Mouse (Mus musculus) midbrain, embryonic 15.5 days (tissue): ENCODE measurements around the gene Kcnh4. TPM values are rescaled to one million over a fixed set of nuclear protein-coding genes. Genes with fewer than 3 reads are reported as not detected.

Source experiments
- ATAC-seq: fragments of 200-750 bp; cut with Nextera tagmentation; replicated peaks from 2 replicates; pipeline ENCODE4 v1.8.0; 2017; ENCODE audit warnings: moderate TSS enrichment
- H3K27ac ChIP-seq: fragments of 300-500 bp; sonication (generic); 2 replicates; pipeline ENCODE4 v1.5.1; 2015; ENCODE audit warnings: mild to moderate bottlenecking, inconsistent platforms
- H3K27me3 ChIP-seq: fragments of 300-500 bp; sonication (generic); replicated peaks from 2 replicates; pipeline ENCODE4 v1.6.1; 2015; ENCODE audit warnings: inconsistent platforms
- H3K36me3 ChIP-seq: fragments of 300-500 bp; sonication (generic); replicated peaks from 2 replicates; pipeline ENCODE4 v1.6.1; 2015; ENCODE audit warnings: inconsistent platforms
- H3K4me1 ChIP-seq: fragments of 300-500 bp; sonication (generic); 2 replicates; pipeline ENCODE4 v1.6.1; 2015; ENCODE audit warnings: inconsistent platforms
- H3K4me2 ChIP-seq: fragments of 300-500 bp; sonication (generic); 2 replicates; pipeline ENCODE4 v1.6.1; 2015; ENCODE audit warnings: inconsistent platforms, mild to moderate bottlenecking, moderate library complexity
- H3K4me3 ChIP-seq: fragments of 300-500 bp; sonication (generic); 2 replicates; pipeline ENCODE4 v1.5.1; 2015; ENCODE audit warnings: mild to moderate bottlenecking, inconsistent platforms
- H3K9ac ChIP-seq: fragments of 300-500 bp; sonication (generic); 2 replicates; pipeline ENCODE4 v1.6.1; 2015; ENCODE audit warnings: mild to moderate bottlenecking, inconsistent platforms
- H3K9me3 ChIP-seq: fragments of 300-500 bp; sonication (generic); 2 replicates; pipeline ENCODE4 v1.6.1; 2016; ENCODE audit warnings: inconsistent platforms
- WGBS: fragments of 180-500 bp; shearing (Covaris S2); methylation state at CpG from one replicate; pipeline ENCODE4 v1.1.7; 2015; ENCODE audit warnings: mixed read lengths; 5-methylcytosine and 5-hydroxymethylcytosine counted together
- polyA plus RNA-seq: library from polyadenylated mRNA; unstranded; fragments of >200 nt; fragmentation: Nextera tagmentation; extraction: Ambion mirVana; gene quantifications from 2 replicates; pipeline ENCODE4 v1.2.1, GENCODE M21; 2015

The Kcnh4 gene
- polyA plus RNA-seq, 1 experiment from 2014 or later: 13.6 TPM

- Histone ChIP-seq H3K4me2 (no peak overlapping the region), H3K27ac (no peak overlapping the region), H3K4me1 (no peaks in the 10 kb centered on the region), H3K36me3 (peaks cover 17% of the 10 kb centered on the region), H3K4me3 (no peak overlapping the region), H3K9ac (no peak overlapping the region), H3K27me3 (no peaks in the 10 kb centered on the region), H3K9me3 (no peaks in the 10 kb centered on the region)
- ATAC-seq: no peak
- WGBS: 88% methylated on average over 13 of the region's 13 CpGs
Measured at GRCm38 (mm10) chr11:100782568-100782967, 22.8 kb upstream of the Kcnh4 start.

- peaks cover 17% of the 10 kb centered on the region for H3K36me3 ChIP-seq
- no peak overlapping the region for H3K9ac ChIP-seq
- H3K4me1 ChIP-seq: no peaks in the 10 kb centered on the region
- WGBS: 89% methylated on average over 15 of the region's 15 CpGs
- no peaks in the 10 kb centered on the region for H3K9me3 ChIP-seq
- H3K4me2 ChIP-seq: no peak overlapping the region
- no peak overlapping the region for H3K4me3 ChIP-seq
- no peaks in the 10 kb centered on the region for H3K27me3 ChIP-seq
- ATAC-seq: no peak
- H3K27ac ChIP-seq: no peak overlapping the region
Measured at GRCm38 (mm10) chr11:100781763-100782475, 22.2 kb upstream of the Kcnh4 start.

- Histone ChIP-seq H3K27me3 (no peaks in the 10 kb centered on the region), H3K36me3 (peaks cover 17% of the 10 kb centered on the region; the same call in 1 of the 2 replicates), H3K9ac (no peak overlapping the region), H3K4me2 (no peak overlapping the region), H3K4me1 (no peaks in the 10 kb centered on the region), H3K4me3 (no peak overlapping the region), H3K9me3 (no peaks in the 10 kb centered on the region), H3K27ac (no peak overlapping the region)
- 84% methylated on average over 8 of the region's 8 CpGs for WGBS
- ATAC-seq: no peak
Measured at GRCm38 (mm10) chr11:100780247-100780646, 20.5 kb upstream of the Kcnh4 start.

GRCm38 (mm10) chr11:100778069-100778468 is 18.3 kb upstream of the Kcnh4 start:
- ATAC-seq: no peak
- Histone ChIP-seq H3K9ac (no peak overlapping the region), H3K4me1 (no peaks in the 10 kb centered on the region), H3K27ac (no peak overlapping the region), H3K4me3 (no peak overlapping the region), H3K27me3 (no peaks in the 10 kb centered on the region), H3K4me2 (no peak overlapping the region), H3K36me3 (peaks cover 12% of the 10 kb centered on the region; the same call in 1 of the 2 replicates), H3K9me3 (no peaks in the 10 kb centered on the region)
- 76% methylated on average over 3 of the region's 3 CpGs for WGBS

GRCm38 (mm10) chr11:100775921-100776320 is 16.2 kb upstream of the Kcnh4 start:
- 82% methylated on average over 10 of the region's 10 CpGs for WGBS
- H3K27me3 ChIP-seq: no peaks in the 10 kb centered on the region

GRCm38 (mm10) chr11:100774261-100774660 is 14.5 kb upstream of the Kcnh4 start:
- H3K9me3 ChIP-seq: no peaks in the 10 kb centered on the region
- no peak for ATAC-seq
- H3K27me3 ChIP-seq: no peaks in the 10 kb centered on the region
- 82% methylated on average over 4 of the region's 4 CpGs for WGBS
- H3K4me1 ChIP-seq: peaks cover 6% of the 10 kb centered on the region; the same call in 1 of the 2 replicates
- no peak overlapping the region for H3K4me3 ChIP-seq
- H3K9ac ChIP-seq: no peak overlapping the region
- H3K27ac ChIP-seq: no peak overlapping the region
- H3K36me3 ChIP-seq: 0 out of 2 replicates have a peak, but pooled peaks cover 2% of the 10 kb centered on the region
- H3K4me2 ChIP-seq: no peak overlapping the region

More at GRCm38 (mm10) chr11:100775921-100776320, 16.2 kb upstream of the Kcnh4 start:
- ATAC-seq: no peak
- Histone ChIP-seq H3K9me3 (no peaks in the 10 kb centered on the region), H3K27ac (no peak overlapping the region), H3K4me3 (no peak overlapping the region), H3K4me2 (no peak overlapping the region), H3K9ac (no peak overlapping the region), H3K36me3 (0 out of 2 replicates have a peak, but pooled peaks cover 3% of the 10 kb centered on the region), H3K4me1 (no peaks in the 10 kb centered on the region)

- no peak for ATAC-seq
- peak within 1 kb of the TSS; percentile 47 for H3K4me3 ChIP-seq
- no peaks in the 10 kb centered on the region for H3K27me3 ChIP-seq
- peak within 1 kb of the TSS; percentile 54 for H3K4me2 ChIP-seq
- no peaks in the 10 kb centered on the region for H3K9me3 ChIP-seq
- no peak within 1 kb of the TSS for H3K27ac ChIP-seq
- peaks cover 6% of the 10 kb centered on the region; the same call in 1 of the 2 replicates for H3K4me1 ChIP-seq
- 27% methylated on average over 17 of the region's 17 CpGs for WGBS
- H3K36me3 ChIP-seq: no peaks in the 10 kb centered on the region
- H3K9ac ChIP-seq: peak within 1 kb of the TSS; percentile 42
Measured at GRCm38 (mm10) chr11:100770646-100771408, 11.1 kb upstream of the Kcnh4 start, which contains the start of gene Ghdc. TSS of gene Ghdc (minus strand) at chr11:100770957.

GRCm38 (mm10) chr11:100769980-100770379 is 10.2 kb upstream of the Kcnh4 start:
- Histone ChIP-seq H3K4me3 (peak overlapping the region; percentile 47), H3K4me1 (peaks cover 6% of the 10 kb centered on the region; the same call in 1 of the 2 replicates), H3K9me3 (no peaks in the 10 kb centered on the region), H3K4me2 (peak overlapping the region; percentile 54), H3K27ac (no peak overlapping the region), H3K36me3 (no peaks in the 10 kb centered on the region), H3K27me3 (no peaks in the 10 kb centered on the region), H3K9ac (no peak overlapping the region; the same call in 1 of the 2 replicates)
- no peak for ATAC-seq
- 46% methylated on average over 6 of the region's 6 CpGs for WGBS

- Histone ChIP-seq H3K4me2 (no peak overlapping the region), H3K4me1 (peaks cover 6% of the 10 kb centered on the region; the same call in 1 of the 2 replicates), H3K4me3 (no peak overlapping the region), H3K36me3 (no peaks in the 10 kb centered on the region), H3K9ac (no peak overlapping the region), H3K27me3 (no peaks in the 10 kb centered on the region), H3K9me3 (no peaks in the 10 kb centered on the region), H3K27ac (no peak overlapping the region)
- ATAC-seq: no peak
- WGBS: 85% methylated on average over 5 of the region's 5 CpGs
Measured at GRCm38 (mm10) chr11:100767871-100768270, 8.1 kb upstream of the Kcnh4 start.

GRCm38 (mm10) chr11:100766726-100767125 is 7.0 kb upstream of the Kcnh4 start:
- no peaks in the 10 kb centered on the region for H3K9me3 ChIP-seq
- H3K4me1 ChIP-seq: peaks cover 6% of the 10 kb centered on the region; the same call in 1 of the 2 replicates
- no peak overlapping the region for H3K4me2 ChIP-seq
- ATAC-seq: no peak
- no peak overlapping the region for H3K4me3 ChIP-seq
- WGBS: 85% methylated on average over 9 of the region's 9 CpGs
- no peaks in the 10 kb centered on the region for H3K36me3 ChIP-seq
- H3K27me3 ChIP-seq: no peaks in the 10 kb centered on the region
- no peak overlapping the region for H3K27ac ChIP-seq
- no peak overlapping the region for H3K9ac ChIP-seq

GRCm38 (mm10) chr11:100762831-100763230 is 3.1 kb upstream of the Kcnh4 start, which contains the start of gene Hcrt:
TSS of gene Hcrt (minus strand) at chr11:100762931.
- peaks cover 24% of the 10 kb centered on the region for H3K4me1 ChIP-seq
- H3K4me2 ChIP-seq: peak within 1 kb of the TSS; percentile 52
- H3K4me3 ChIP-seq: peak within 1 kb of the TSS; percentile 41
- H3K36me3 ChIP-seq: no peaks in the 10 kb centered on the region
- no peak for ATAC-seq
- 89% methylated on average over 7 of the region's 7 CpGs for WGBS
- 0 out of 2 replicates have a peak within 1 kb of the TSS, but pooled peaks have one; percentile 48 for H3K27ac ChIP-seq
- no peaks in the 10 kb centered on the region for H3K9me3 ChIP-seq
- peak within 1 kb of the TSS; percentile 45 for H3K9ac ChIP-seq
- H3K27me3 ChIP-seq: no peaks in the 10 kb centered on the region

- under 1% methylated on average over 27 of the region's 27 CpGs for WGBS
- peak overlapping the region; percentile 45 for H3K9ac ChIP-seq
- peak; percentile 51 for ATAC-seq
Measured at GRCm38 (mm10) chr11:100761547-100762045, 1.9 kb upstream of the Kcnh4 start.

More at GRCm38 (mm10) chr11:100761547-100762045, 1.9 kb upstream of the Kcnh4 start:
- no peaks in the 10 kb centered on the region for H3K27me3 ChIP-seq
- H3K4me2 ChIP-seq: peak overlapping the region; percentile 52
- H3K36me3 ChIP-seq: peaks cover 2% of the 10 kb centered on the region; the same call in 1 of the 2 replicates
- H3K27ac ChIP-seq: 0 out of 2 replicates have a peak overlapping the region, but pooled peaks have one; percentile 48
- peaks cover 28% of the 10 kb centered on the region for H3K4me1 ChIP-seq
- peak overlapping the region; percentile 41 for H3K4me3 ChIP-seq
- no peaks in the 10 kb centered on the region for H3K9me3 ChIP-seq
